Mouse (Mus musculus): ENCODE data around the gene Zfp445. TPM values are rescaled to one million over a fixed set of nuclear protein-coding genes. Genes with fewer than 3 reads are reported as not detected.
A peak's percentile ranks its signal among the peaks of the same experiment; 100 is the strongest.

Zfp445 gene
- polyA plus RNA-seq, 1 experiment from 2014 or later, result 53.3 TPM

DNA sequence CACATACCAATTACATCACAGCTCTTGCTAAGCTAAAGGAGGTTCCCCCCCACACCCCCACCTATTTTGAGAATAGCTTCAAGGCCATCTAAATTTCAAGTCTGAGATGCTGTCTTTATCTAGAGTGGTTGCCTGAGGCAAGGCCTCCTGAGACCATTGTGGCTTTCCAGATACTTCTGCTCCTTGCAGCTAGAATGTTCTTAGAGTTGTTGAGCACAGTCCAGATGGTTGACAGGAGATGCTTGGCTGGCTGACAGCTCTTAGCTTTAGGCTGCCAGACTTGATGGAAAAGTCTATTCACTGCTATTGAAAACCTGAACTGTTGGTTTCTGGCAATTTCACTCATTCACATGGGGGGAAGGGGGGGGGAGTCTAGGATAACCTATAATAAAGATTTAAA, 19.6 kb downstream of the Zfp445 start:
- Histone ChIP-seq H3K4me2 (ENCODE audit: low read depth, low read length) (no peak overlapping the region), H3K9me3 (ENCODE audit: control insufficient read depth, low read length) (peaks cover 18% of the 10 kb centered on the region), H3K9ac (ENCODE audit: low read depth, low read length) (no peak overlapping the region), H3K4me1 (ENCODE audit: control insufficient read depth, insufficient read depth, low read length) (no peaks in the 10 kb centered on the region), H3K27ac (replicated peaks; ENCODE audit: low read depth, low read length) (no peak overlapping the region), H3K27me3 (replicated peaks; ENCODE audit: control insufficient read depth, insufficient read depth, low read length) (no peaks in the 10 kb centered on the region), H3K4me3 (ENCODE audit: low read depth, low read length) (no peak overlapping the region), H3K36me3 (ENCODE audit: control insufficient read depth, insufficient read depth, low read length) (peaks cover 30% of the 10 kb centered on the region)
- peak; percentile 60 for ATAC-seq (ENCODE audit: low read depth)
- DNase-seq (ENCODE audit: low spot score), result peak; percentile 73

DNA sequence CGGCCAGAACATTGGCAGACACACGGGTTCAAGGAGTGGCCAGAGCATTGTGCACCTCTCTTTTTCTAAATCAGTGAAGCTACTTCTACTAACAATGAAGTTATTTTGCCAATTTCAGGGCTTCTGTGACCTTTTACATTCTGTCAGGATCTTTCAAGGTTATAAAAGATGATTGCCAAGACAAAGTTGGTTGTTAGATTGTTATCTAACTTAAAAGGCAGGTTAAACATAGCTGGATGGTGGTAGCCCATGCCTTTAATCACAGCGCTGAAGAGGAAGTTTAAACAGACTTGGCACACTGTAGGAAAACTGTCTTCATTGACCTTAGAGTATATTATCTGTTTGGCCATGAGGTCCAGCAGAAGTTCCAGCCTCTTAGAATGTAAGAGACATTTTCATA, 20.2 kb downstream of the Zfp445 start:
- ATAC-seq (ENCODE audit: low read depth) (no peak), DNase-seq (ENCODE audit: low spot score) (no peak)
- Histone ChIP-seq H3K36me3 (ENCODE audit: control insufficient read depth, insufficient read depth, low read length) (peaks cover 25% of the 10 kb centered on the region), H3K4me2 (ENCODE audit: low read depth, low read length) (no peak overlapping the region), H3K27me3 (replicated peaks; ENCODE audit: control insufficient read depth, insufficient read depth, low read length) (no peaks in the 10 kb centered on the region), H3K27ac (replicated peaks; ENCODE audit: low read depth, low read length) (no peak overlapping the region), H3K4me3 (ENCODE audit: low read depth, low read length) (no peak overlapping the region), H3K9me3 (ENCODE audit: control insufficient read depth, low read length) (peaks cover 17% of the 10 kb centered on the region), H3K9ac (ENCODE audit: low read depth, low read length) (no peak overlapping the region), H3K4me1 (ENCODE audit: control insufficient read depth, insufficient read depth, low read length) (no peaks in the 10 kb centered on the region)
- 78% methylated on average over 3 of the region's 3 CpGs for WGBS

DNA sequence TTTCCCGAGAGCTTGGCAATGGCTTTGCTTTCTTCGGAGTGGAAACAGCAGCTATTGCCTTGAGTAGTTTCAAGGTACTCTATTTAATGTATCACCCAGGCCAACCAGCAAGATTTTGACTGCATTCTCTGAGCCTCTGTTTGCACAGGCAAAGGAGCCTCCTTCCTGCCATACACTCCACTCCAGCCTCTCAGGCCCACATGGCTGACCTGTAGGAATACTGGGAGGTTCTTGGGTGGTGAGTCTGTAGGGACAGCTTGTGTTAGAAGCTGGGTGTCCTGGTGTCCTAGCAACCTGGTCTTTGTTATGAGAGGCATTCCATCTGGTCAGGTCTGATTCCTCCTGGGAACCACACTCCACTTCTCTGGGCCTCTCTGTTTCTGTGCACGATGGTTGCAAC, 22.0 kb downstream of the Zfp445 start, which contains the start of gene Gm35549:
Gene Gm35549 (minus strand): TSS at position 276 of the 400 bp plus-strand sequence.
- Histone ChIP-seq H3K4me1 (ENCODE audit: control insufficient read depth, insufficient read depth, low read length) (no peaks in the 10 kb centered on the region), H3K27me3 (replicated peaks; ENCODE audit: control insufficient read depth, insufficient read depth, low read length) (no peaks in the 10 kb centered on the region), H3K36me3 (ENCODE audit: control insufficient read depth, insufficient read depth, low read length) (peaks cover 6% of the 10 kb centered on the region; the same call in 1 of the 2 replicates), H3K4me2 (ENCODE audit: low read depth, low read length) (no peak within 1 kb of the TSS), H3K9me3 (ENCODE audit: control insufficient read depth, low read length) (peaks cover 6% of the 10 kb centered on the region), H3K27ac (replicated peaks; ENCODE audit: low read depth, low read length) (no peak within 1 kb of the TSS), H3K9ac (ENCODE audit: low read depth, low read length) (no peak within 1 kb of the TSS), H3K4me3 (ENCODE audit: low read depth, low read length) (no peak within 1 kb of the TSS)
- WGBS, result 89% methylated on average over 3 of the region's 3 CpGs
- no peak for DNase-seq (ENCODE audit: low spot score)
- ATAC-seq (ENCODE audit: low read depth), result no peak

DNA sequence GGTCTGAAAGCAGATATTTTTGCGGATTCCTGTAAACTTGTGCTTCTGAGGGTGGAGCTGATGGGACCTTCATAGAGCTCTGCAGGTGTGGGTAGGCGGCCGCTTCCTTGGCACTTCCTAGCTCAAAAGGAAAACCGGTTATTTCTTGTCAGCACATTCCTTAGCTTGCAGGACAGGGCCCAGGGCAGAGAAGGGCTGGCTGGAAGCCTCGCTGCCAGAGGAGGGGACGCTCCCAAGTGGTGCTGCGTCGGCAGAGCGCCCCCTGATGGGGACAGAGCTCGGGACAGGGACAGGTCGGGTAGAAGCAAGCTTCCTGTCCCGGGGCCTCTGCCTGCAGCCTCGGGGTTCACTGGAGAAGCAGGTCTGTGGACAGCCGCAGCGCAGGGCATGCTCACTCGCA, 28.1 kb downstream of the Zfp445 start:
- no peak overlapping the region for H3K9ac ChIP-seq (ENCODE audit: low read depth, low read length)
- H3K36me3 ChIP-seq (ENCODE audit: control insufficient read depth, insufficient read depth, low read length), result peaks cover 17% of the 10 kb centered on the region
- peaks cover 13% of the 10 kb centered on the region for H3K4me1 ChIP-seq (ENCODE audit: control insufficient read depth, insufficient read depth, low read length)
- peak; percentile 56 for ATAC-seq (ENCODE audit: low read depth)
- no peaks in the 10 kb centered on the region for H3K9me3 ChIP-seq (ENCODE audit: control insufficient read depth, low read length)
- no peak overlapping the region for H3K4me3 ChIP-seq (ENCODE audit: low read depth, low read length)
- 26% methylated on average over 15 of the region's 16 CpGs for WGBS
- peak overlapping the region; percentile 8; the same call in 1 of the 2 replicates for H3K4me2 ChIP-seq (ENCODE audit: low read depth, low read length)
- peak; percentile 79 for DNase-seq (ENCODE audit: low spot score)
- H3K27me3 ChIP-seq (replicated peaks; ENCODE audit: control insufficient read depth, insufficient read depth, low read length), result no peaks in the 10 kb centered on the region
- peak overlapping the region; percentile 70 for H3K27ac ChIP-seq (replicated peaks; ENCODE audit: low read depth, low read length)

DNA sequence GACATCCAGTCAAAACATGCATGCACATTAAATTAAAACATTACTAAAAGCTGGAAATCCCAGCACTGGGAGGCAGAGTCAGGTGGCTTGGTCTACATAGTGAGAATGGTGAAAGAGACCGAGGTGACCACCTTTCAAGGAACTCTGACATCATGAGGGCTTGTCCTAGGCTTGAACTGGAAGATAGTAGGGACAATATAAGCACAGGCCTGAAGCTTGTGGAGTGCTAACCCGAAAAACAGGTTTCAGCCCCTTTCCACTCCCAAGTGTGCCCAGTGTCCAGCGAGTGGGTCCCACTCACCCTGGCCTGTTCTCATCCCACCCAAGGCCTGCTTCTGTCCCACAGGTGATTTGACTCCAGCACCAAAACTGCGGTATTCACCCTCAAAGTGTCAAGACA, 28.6 kb downstream of the Zfp445 start:
- peak; percentile 9; the same call in 1 of the 2 replicates for ATAC-seq (ENCODE audit: low read depth)
- Histone ChIP-seq H3K9me3 (ENCODE audit: control insufficient read depth, low read length) (no peaks in the 10 kb centered on the region), H3K4me1 (ENCODE audit: control insufficient read depth, insufficient read depth, low read length) (peaks cover 13% of the 10 kb centered on the region), H3K9ac (ENCODE audit: low read depth, low read length) (no peak overlapping the region), H3K27ac (replicated peaks; ENCODE audit: low read depth, low read length) (peak overlapping the region; percentile 70), H3K4me3 (ENCODE audit: low read depth, low read length) (no peak overlapping the region), H3K27me3 (replicated peaks; ENCODE audit: control insufficient read depth, insufficient read depth, low read length) (no peaks in the 10 kb centered on the region), H3K4me2 (ENCODE audit: low read depth, low read length) (no peak overlapping the region), H3K36me3 (ENCODE audit: control insufficient read depth, insufficient read depth, low read length) (peaks cover 20% of the 10 kb centered on the region)
- no peak for DNase-seq (ENCODE audit: low spot score)
- WGBS, result 69% methylated on average over 4 of the region's 4 CpGs

DNA sequence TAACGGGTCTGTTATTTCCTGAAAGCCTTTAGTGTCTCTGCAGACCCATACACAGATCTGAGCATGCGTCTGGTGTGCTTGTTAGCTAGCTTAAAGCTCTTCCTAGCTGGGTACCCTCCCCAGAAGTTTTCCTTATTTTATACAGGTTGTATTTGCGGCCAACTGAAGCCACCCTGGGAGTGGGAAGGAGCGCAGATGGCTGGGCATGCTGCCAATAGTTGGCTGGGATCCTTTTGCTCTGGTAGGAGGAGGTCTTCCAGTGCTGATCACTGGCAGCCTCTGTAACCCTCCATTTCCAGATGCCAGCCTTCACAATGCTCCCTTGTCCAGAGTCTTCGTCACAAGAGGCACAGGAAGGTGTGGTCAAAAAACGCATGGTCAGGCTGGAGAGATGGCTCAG, 29.0 kb downstream of the Zfp445 start:
- H3K36me3 ChIP-seq (ENCODE audit: control insufficient read depth, insufficient read depth, low read length), result peaks cover 20% of the 10 kb centered on the region
- no peak overlapping the region for H3K4me3 ChIP-seq (ENCODE audit: low read depth, low read length)
- no peaks in the 10 kb centered on the region for H3K9me3 ChIP-seq (ENCODE audit: control insufficient read depth, low read length)
- no peak overlapping the region for H3K9ac ChIP-seq (ENCODE audit: low read depth, low read length)
- 14% methylated on average over 6 of the region's 6 CpGs for WGBS
- DNase-seq (ENCODE audit: low spot score), result peak; percentile 93
- peak overlapping the region; percentile 70 for H3K27ac ChIP-seq (replicated peaks; ENCODE audit: low read depth, low read length)
- peaks cover 13% of the 10 kb centered on the region for H3K4me1 ChIP-seq (ENCODE audit: control insufficient read depth, insufficient read depth, low read length)
- ATAC-seq (ENCODE audit: low read depth), result peak; percentile 91
- H3K4me2 ChIP-seq (ENCODE audit: low read depth, low read length), result no peak overlapping the region
- no peaks in the 10 kb centered on the region for H3K27me3 ChIP-seq (replicated peaks; ENCODE audit: control insufficient read depth, insufficient read depth, low read length)

DNA sequence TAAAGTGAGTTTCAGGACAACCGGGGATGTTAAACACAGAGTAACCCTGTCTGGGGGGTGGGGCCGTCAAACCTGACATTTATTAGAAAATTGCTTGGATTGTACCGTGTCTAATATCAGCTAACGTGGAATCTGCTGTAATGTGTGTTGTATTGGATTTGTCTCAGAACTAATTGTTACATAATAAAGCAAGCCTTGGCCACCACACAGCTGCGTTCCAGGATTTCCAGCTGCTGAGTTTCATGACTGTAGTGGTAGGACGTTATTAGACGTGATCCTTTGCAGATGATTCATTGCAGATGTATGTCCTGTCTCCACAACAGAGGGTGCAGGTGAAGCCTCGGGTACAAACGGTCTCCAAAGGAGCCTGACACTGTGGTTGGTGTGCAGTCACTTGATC, 29.7 kb downstream of the Zfp445 start:
- peak overlapping the region; percentile 70; the same call in 1 of the 2 replicates for H3K27ac ChIP-seq (replicated peaks; ENCODE audit: low read depth, low read length)

DNA sequence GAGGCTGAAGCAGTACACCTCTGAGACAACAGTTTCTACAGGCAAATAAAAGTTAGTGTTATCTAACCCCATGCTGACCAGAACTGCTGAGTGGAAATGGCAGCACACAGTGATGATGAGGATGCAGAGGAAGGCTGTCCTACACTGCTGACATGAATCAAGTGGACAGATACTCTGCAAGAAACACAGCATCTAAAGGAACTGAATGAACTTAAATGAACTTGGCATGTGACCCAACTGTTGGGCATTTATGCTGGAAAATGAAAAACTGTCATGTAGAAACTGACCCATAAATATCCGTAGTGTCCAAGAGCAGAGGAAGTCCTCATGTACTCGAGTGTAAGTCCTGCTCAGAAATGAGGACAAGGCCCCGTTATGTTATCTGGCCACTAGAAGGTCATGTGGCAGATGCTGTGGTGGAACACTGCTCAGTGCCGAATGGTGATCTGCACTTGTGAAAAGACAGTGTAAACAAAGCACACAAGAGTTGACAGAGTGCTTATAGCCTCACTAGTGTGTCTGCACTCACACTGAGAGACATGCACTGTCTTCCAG, 35.9 kb downstream of the Zfp445 start:
- no peak overlapping the region for H3K9ac ChIP-seq (ENCODE audit: low read depth, low read length)
- H3K9me3 ChIP-seq (ENCODE audit: control insufficient read depth, low read length), result no peaks in the 10 kb centered on the region
- ATAC-seq (ENCODE audit: low read depth), result no peak
- H3K27me3 ChIP-seq (replicated peaks; ENCODE audit: control insufficient read depth, insufficient read depth, low read length), result no peaks in the 10 kb centered on the region
- no peak overlapping the region for H3K27ac ChIP-seq (replicated peaks; ENCODE audit: low read depth, low read length)
- WGBS, result 84% methylated on average over 4 of the region's 4 CpGs
- H3K36me3 ChIP-seq (ENCODE audit: control insufficient read depth, insufficient read depth, low read length), result peaks cover 57% of the 10 kb centered on the region
- no peaks in the 10 kb centered on the region for H3K4me1 ChIP-seq (ENCODE audit: control insufficient read depth, insufficient read depth, low read length)
- no peak overlapping the region for H3K4me3 ChIP-seq (ENCODE audit: low read depth, low read length)
- no peak overlapping the region for H3K4me2 ChIP-seq (ENCODE audit: low read depth, low read length)
- no peak for DNase-seq (ENCODE audit: low spot score)

More for the DNA sequence above, 29.7 kb downstream of the Zfp445 start:
- ATAC-seq (ENCODE audit: low read depth), result no peak; the same call in 1 of the 2 replicates
- Histone ChIP-seq H3K4me3 (ENCODE audit: low read depth, low read length) (no peak overlapping the region), H3K9ac (ENCODE audit: low read depth, low read length) (no peak overlapping the region), H3K4me1 (ENCODE audit: control insufficient read depth, insufficient read depth, low read length) (peaks cover 13% of the 10 kb centered on the region), H3K4me2 (ENCODE audit: low read depth, low read length) (no peak overlapping the region), H3K27me3 (replicated peaks; ENCODE audit: control insufficient read depth, insufficient read depth, low read length) (no peaks in the 10 kb centered on the region), H3K36me3 (ENCODE audit: control insufficient read depth, insufficient read depth, low read length) (peaks cover 20% of the 10 kb centered on the region), H3K9me3 (ENCODE audit: control insufficient read depth, low read length) (no peaks in the 10 kb centered on the region)
- 46% methylated on average over 9 of the region's 9 CpGs for WGBS
- peak; percentile 45 for DNase-seq (ENCODE audit: low spot score)

DNA sequence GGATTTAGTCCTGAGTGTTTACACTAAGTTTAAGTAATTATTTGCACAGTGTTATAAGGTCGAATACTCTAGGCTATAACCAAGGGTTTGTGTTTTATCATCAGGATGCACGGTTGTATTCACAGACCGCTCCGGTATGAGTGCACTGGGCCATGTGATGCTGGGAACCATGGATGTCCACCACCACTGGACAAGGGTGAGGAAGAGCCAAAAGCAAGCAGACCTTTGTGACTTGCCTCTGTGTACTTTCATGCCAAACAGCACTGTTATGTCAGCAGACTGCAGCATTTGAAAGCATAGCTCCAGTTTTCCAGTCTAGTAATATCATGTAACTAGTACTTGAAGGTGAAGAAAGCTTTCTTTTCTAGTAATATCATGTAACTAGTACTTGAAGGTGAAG, 39.1 kb downstream of the Zfp445 start:
- Histone ChIP-seq H3K4me1 (ENCODE audit: control insufficient read depth, insufficient read depth, low read length) (no peaks in the 10 kb centered on the region), H3K9ac (ENCODE audit: low read depth, low read length) (no peak overlapping the region), H3K27me3 (replicated peaks; ENCODE audit: control insufficient read depth, insufficient read depth, low read length) (no peaks in the 10 kb centered on the region), H3K4me3 (ENCODE audit: low read depth, low read length) (no peak overlapping the region), H3K4me2 (ENCODE audit: low read depth, low read length) (no peak overlapping the region), H3K36me3 (ENCODE audit: control insufficient read depth, insufficient read depth, low read length) (peaks cover 56% of the 10 kb centered on the region), H3K9me3 (ENCODE audit: control insufficient read depth, low read length) (no peaks in the 10 kb centered on the region), H3K27ac (replicated peaks; ENCODE audit: low read depth, low read length) (no peak overlapping the region)
- ATAC-seq (ENCODE audit: low read depth) (no peak), DNase-seq (ENCODE audit: low spot score) (no peak)
- 92% methylated on average over 4 of the region's 4 CpGs for WGBS
